Mouse (Mus musculus) gastrocnemius, postnatal 4 days (tissue): Measurements from ENCODE around the gene Slc13a4. TPM values are rescaled to one million over a fixed set of nuclear protein-coding genes. Genes with fewer than 3 reads are reported as not detected.

Source experiments
- DNase-seq, 2 experiments: peaks; one replicate each; pipeline ENCODE4 v3.0.0; 2021 to 2022; ENCODE audit warnings: low spot score in 2 of 2, mixed read lengths in 2 of 2
- long read RNA-seq, 2 experiments: library from polyadenylated mRNA; stranded (forward); transcript quantifications; one replicate each; pipeline ENCODE4 v2.0.0; 2021
- total RNA-seq, 2 experiments: library from RNA; stranded (reverse); gene quantifications; 2 replicates each; pipeline ENCODE4 v1.2.3; 2021

Gene Slc13a4
- total RNA-seq = under 1 TPM; 0.15 to 0.39 TPM
- long read RNA-seq, experiment 1, partial matches to known transcripts = 1 of 1 reads
- long read RNA-seq, experiment 1, other reads (novel, unspliced or antisense) = 0 of 1 reads
- long read RNA-seq, experiment 2, partial matches to known transcripts = 0 of 1 reads
- long read RNA-seq, experiment 2, other reads (novel, unspliced or antisense) = 1 of 1 reads

GRCm38 (mm10) chr6:35308037-35308436, at the start of gene Slc13a4:
Gene Slc13a4, minus strand, starts transcription at chr6:35308131.
- no peak for DNase-seq

GRCm38 (mm10) chr6:35355320-35355719, 47.4 kb upstream of the Slc13a4 start:
- DNase-seq = no peak

- DNase-seq = no peak
Observed at GRCm38 (mm10) chr6:35354622-35354998, 46.7 kb upstream of the Slc13a4 start.

- DNase-seq = no peak
Observed at GRCm38 (mm10) chr6:35353846-35354621, 46.1 kb upstream of the Slc13a4 start.

GRCm38 (mm10) chr6:35353416-35353815, 45.5 kb upstream of the Slc13a4 start:
- DNase-seq = no peak

GRCm38 (mm10) chr6:35352867-35353266, 44.9 kb upstream of the Slc13a4 start:
- DNase-seq = no peak

- no peak for DNase-seq
Observed at GRCm38 (mm10) chr6:35351826-35352225, 43.9 kb upstream of the Slc13a4 start.

- DNase-seq = no peak
Observed at GRCm38 (mm10) chr6:35349784-35350183, 41.9 kb upstream of the Slc13a4 start.

- no peak for DNase-seq
Observed at GRCm38 (mm10) chr6:35338640-35339039, 30.7 kb upstream of the Slc13a4 start.

- no peak for DNase-seq
Observed at GRCm38 (mm10) chr6:35337836-35338235, 29.9 kb upstream of the Slc13a4 start.

GRCm38 (mm10) chr6:35335452-35335851, 27.5 kb upstream of the Slc13a4 start:
- no peak for DNase-seq

- no peak for DNase-seq
Observed at GRCm38 (mm10) chr6:35334278-35334677, 26.3 kb upstream of the Slc13a4 start.

GRCm38 (mm10) chr6:35333632-35334031, 25.7 kb upstream of the Slc13a4 start:
- no peak for DNase-seq

GRCm38 (mm10) chr6:35330834-35331233, 22.9 kb upstream of the Slc13a4 start:
- no peak for DNase-seq

- DNase-seq = no peak
Observed at GRCm38 (mm10) chr6:35329956-35330355, 22.0 kb upstream of the Slc13a4 start.

- DNase-seq = peak; percentile 42 to 79
Observed at GRCm38 (mm10) chr6:35326111-35326515, 18.2 kb upstream of the Slc13a4 start, which contains the start of gene Fam180a. Gene Fam180a, minus strand, starts transcription at chr6:35326141.

GRCm38 (mm10) chr6:35324306-35324705, 16.4 kb upstream of the Slc13a4 start:
- DNase-seq = no peak

- DNase-seq = no peak
Observed at GRCm38 (mm10) chr6:35323046-35323445, 15.1 kb upstream of the Slc13a4 start.

- no peak for DNase-seq
Observed at GRCm38 (mm10) chr6:35321105-35321504, 13.2 kb upstream of the Slc13a4 start.

GRCm38 (mm10) chr6:35319850-35320249, 11.9 kb upstream of the Slc13a4 start:
- no peak for DNase-seq

GRCm38 (mm10) chr6:35313520-35313919, 5.6 kb upstream of the Slc13a4 start:
- DNase-seq = no peak

- DNase-seq = no peak
Observed at GRCm38 (mm10) chr6:35309406-35309805, 1.5 kb upstream of the Slc13a4 start.

GRCm38 (mm10) chr6:35307136-35307535, 795 bp downstream of the Slc13a4 start:
- DNase-seq = no peak
